Mouse (Mus musculus) cerebellum, adult 11-12 months (tissue): ENCODE results near the gene Fga.

Experiments
- DNase-seq: peaks from one replicate; pipeline ENCODE4 v3.0.0; 2022

Gene Fga

DNA sequence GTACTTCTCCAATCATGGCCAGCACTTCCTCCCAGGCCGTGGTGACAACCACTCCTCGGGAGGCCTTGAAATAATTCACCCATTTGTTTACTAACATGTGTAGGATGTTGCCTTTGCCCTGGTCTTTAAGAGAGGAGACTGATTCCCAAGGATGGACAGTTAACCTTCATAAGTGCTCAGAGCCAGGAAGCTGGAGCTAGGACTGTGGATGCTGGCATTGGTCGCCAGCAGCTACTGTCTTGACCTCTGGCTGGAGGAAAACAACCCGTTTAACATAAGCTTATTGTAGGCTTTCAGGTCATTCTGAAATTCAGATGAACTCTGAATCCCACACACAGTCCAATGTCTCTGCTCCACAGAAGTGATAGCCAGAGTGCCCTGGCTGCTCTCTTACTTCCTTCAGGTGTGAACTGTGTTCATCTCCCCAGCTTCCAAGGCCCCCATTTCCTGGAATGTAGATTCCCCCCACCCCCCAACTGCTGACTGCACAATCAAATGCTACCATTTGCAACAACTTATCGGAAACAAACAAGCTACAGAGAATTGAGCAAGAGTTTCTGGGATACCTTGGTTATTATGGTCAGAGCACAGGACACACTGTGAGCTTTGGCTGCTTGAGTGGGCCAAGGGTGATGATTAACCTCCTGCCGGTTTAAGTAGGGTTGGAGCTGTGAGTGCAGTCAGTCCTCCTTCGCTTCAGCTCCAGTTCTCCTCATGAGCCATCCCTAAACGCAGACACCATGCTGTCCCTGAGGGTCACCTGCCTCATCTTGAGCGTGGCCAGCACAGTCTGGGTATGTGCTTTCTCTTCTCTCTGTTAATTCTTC is at the start of gene Fga:
Gene Fga (plus strand): TSS at position 602 of the 827 bp plus-strand sequence.
- no peak for DNase-seq

GRCm38 (mm10) chr3:82980818-82981217 is 45.1 kb upstream of the Fga start:
- no peak for DNase-seq

DNA sequence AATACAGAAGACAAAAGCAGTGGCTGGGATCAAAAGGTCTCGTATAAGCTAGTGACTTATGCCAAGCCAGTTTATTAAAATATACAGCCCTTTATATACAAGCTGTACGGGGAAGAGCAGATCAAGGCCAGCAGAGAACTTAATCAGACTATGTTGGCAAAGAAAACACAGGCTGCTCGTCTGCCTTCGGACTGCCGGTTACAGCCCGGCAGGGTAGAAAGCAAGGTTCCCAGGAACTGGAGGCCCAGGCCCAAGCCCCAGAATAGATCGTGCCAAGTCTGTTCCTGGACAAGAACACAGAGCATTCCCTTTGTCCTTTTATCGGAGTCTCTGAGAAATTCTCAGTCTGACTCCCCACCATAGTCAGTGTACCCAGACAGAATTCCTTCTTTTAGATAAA is 44.0 kb upstream of the Fga start:
- DNase-seq: no peak

- no peak for DNase-seq
Observed at GRCm38 (mm10) chr3:82984840-82985239, 41.0 kb upstream of the Fga start.

DNA sequence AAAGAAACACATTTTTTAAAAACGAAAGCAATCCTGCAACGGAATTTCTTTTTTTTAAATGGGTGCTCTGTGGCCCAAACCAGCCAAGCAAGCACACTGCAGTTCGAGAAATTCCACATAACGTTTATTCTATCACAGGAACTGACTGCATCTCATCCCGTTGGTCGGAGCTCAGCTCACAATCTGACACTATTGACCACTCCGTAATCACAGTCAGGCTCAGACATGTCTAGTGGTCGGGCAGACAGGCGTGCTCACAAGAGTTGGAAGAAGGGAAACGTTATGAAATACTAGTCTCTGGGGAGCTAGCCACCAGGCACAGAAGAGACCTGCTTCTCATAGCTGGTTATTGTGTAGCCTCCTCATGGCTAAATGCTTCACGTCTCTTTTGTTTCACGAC is 33.9 kb upstream of the Fga start:
- no peak for DNase-seq

DNA sequence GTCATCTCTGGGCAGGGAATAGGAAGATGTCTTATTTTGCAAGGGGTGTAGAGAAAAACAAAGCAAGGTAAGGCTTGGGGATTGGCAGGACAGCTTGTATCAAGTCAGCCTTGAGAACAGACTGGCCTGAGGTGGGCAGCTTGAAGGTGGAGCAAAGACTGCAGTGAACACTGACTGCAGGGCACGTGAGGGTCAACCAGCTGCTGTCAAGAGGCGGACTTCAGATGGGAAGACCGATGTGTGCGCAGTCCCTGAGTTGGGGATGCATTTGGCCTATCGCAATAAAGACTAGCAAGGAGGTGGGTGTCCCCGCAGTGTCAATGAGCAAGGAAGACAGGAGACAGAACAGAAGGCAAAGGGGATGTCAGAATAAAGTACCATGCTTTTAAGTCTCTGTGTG is 32.9 kb upstream of the Fga start:
- DNase-seq: no peak

DNA sequence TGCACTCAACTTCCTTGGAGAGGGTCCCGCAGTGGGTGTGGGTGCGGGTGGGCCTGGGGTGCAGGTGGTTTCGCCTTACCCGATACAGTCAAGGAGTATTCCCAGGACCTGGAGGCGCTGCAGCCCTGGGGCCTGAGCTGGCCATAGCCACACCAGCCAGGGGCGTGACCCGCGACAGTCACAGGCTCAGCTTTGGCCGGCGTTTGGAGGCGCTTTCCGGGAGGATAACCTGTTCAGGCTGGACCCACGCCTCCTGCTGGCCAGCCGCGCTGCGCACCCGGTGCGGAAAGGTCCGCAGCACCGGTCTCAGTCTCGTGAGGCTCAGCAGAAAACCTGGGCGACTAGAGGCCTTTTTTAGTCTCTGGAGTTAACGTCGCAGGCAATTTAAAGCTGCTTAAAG is 30.5 kb upstream of the Fga start:
- no peak for DNase-seq

DNA sequence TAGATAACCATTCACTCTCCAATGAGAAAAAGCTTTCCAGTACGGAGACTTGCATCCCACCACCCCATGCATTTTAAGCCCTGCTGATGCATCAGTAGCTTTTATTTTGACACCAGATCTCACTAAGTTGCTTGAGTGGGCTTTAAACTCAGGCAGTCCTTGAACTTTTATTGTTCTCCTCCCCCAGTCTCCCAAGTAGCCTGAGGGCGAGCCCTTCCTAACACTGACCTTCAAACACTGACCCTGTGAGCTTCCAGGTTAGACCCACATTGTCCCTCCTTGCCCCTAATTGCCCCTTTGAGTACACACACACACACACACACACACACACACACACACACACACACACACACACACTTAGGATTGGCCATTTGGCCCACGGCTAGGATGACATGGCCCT is 29.2 kb upstream of the Fga start:
- DNase-seq: no peak

- DNase-seq: no peak
Observed at GRCm38 (mm10) chr3:82998772-82999463, 27.0 kb upstream of the Fga start.

GRCm38 (mm10) chr3:82999995-83000394 is 25.9 kb upstream of the Fga start:
- no peak for DNase-seq

- no peak for DNase-seq
Observed at GRCm38 (mm10) chr3:83002191-83002590, 23.7 kb upstream of the Fga start.

- no peak for DNase-seq
Observed at GRCm38 (mm10) chr3:83003068-83003467, 22.8 kb upstream of the Fga start.

- no peak for DNase-seq
Observed at GRCm38 (mm10) chr3:83004801-83005200, 21.1 kb upstream of the Fga start.

- no peak for DNase-seq
Observed at GRCm38 (mm10) chr3:83007557-83007956, 18.3 kb upstream of the Fga start, which contains the start of gene Fgg. Fgg (plus strand) TSS chr3:83007724.

DNA sequence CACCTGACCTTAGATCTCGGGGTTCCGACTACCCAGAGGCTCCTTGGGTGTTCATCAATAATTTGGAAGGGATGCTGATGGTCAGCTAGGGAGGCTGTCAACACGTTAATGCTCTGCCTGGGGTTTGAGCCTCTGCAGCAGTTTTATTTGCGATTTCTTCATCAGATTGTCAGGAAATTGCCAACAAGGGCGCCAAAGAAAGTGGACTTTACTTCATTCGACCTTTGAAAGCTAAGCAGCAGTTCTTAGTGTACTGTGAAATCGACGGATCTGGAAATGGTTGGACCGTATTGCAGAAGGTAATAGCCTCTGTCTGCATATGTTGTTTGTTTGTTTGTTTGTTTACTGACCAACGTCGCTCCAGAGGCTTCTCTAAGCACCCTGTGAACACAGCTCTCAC is 15.6 kb upstream of the Fga start:
- DNase-seq: no peak

DNA sequence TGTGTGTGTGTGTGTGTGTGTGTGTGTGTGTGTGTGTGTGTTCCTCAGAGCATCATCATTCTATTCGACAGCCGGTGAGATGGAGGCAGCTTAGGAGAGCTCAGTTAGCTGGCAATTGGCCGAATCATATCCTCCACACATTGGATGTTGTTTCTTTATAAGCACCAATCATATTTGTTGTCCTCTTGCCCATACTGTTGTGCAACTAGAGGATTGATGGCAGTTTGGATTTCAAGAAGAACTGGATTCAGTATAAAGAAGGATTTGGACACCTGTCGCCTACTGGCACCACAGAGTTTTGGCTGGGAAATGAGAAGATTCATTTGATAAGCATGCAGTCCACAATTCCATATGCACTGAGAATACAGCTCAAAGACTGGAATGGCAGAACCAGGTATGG is 14.7 kb upstream of the Fga start:
- DNase-seq: no peak

DNA sequence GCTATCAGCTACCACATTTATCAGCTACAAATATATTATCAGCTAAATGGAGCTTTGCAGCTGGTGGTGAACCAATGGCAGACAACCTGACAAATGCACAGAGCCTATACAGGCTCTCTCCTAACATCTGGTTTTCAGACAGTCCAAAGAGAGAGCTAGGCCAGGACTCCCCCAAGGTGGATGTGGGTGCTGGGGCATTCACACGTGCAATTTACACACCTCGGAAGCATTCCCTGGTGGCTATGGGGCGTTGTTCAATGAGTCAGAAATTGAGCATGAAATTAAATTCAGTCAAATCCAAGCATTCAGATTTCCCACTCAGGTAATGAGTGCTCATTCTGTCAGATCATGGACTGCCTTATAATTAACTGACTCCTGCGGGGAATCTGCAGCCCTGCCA is 14.3 kb upstream of the Fga start:
- DNase-seq: no peak

GRCm38 (mm10) chr3:83012636-83013035 is 13.2 kb upstream of the Fga start:
- no peak for DNase-seq

DNA sequence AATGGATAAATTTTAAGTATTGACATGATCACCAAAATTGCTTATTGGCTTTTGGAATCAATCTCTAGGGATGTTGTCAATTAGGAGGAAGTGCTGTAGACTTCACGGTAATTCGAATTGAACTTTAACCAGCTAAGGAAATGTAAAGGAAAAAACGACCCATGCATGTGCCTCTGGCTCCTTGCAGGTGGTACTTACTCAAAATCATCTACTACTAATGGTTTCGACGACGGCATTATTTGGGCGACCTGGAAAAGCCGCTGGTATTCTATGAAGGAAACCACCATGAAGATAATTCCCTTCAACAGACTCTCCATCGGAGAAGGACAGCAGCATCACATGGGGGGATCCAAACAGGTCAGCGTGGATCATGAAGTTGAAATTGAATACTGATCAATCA is 11.9 kb upstream of the Fga start:
- no peak for DNase-seq

DNA sequence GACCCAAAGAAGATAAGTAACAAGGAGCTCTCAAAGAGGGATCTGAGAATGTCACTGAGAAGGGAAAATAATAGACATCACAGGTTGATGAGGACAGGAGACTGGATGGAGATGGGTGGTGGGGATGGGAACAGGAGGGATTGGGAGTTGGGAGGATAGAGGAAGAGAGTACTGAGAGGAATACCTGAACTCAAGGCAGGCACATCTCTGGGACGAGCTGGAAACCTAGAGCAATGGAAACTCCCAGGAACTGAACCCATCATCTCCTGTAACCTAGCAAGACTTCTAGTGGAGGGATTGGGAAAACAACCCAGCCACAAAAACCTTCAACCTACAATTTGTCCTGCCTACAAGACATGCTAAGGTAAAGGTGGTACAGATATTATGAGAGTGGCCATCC is 9.6 kb upstream of the Fga start:
- no peak for DNase-seq

DNA sequence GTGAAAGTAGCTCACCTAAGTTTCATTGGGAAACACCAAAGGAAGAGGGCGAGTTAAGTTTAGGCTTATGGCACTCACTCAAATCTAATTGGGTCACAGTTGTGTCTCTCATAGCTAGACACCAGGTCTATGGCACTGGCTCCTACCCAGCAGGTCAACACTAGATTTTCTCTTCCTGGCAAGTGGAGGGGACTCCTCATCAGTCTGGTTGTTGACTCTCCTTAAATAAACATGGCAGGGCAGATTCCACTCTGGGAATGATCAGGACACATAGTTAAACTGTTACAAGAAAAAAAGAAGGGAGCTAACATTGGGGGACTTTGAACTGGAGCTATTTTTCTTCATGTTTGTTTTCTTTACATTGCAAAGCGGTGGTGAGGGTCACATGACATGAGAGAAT is 5.5 kb upstream of the Fga start:
- DNase-seq: no peak

DNA sequence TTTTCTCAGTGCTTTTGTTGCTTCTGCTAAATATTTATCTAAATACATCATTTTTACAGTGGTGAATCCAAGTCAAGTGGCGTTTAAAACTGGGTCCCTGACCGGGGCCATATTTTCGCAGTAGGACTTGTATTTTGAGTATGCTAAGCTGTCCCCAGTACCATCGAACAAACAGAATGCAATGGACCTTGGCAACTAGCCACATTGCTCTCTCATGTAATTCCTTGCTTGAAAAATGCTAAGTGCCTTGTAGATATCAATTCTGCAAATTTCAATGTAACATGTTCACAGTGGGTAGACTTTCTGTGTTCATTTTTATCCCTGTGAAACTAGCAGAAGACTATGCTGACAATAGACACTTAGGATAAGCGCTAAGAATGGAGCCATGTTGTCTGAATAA is 4.7 kb upstream of the Fga start:
- DNase-seq: no peak

GRCm38 (mm10) chr3:83025036-83025435 is 840 bp upstream of the Fga start:
- DNase-seq: no peak

- no peak for DNase-seq
Observed at GRCm38 (mm10) chr3:83027546-83028251, 1.8 kb downstream of the Fga start.
